Mouse (Mus musculus): ENCODE data around the gene Tnfrsf9. TPM values are rescaled to one million over a fixed set of nuclear protein-coding genes. Genes with fewer than 3 reads are reported as not detected.

Tnfrsf9 gene
- polyA plus RNA-seq, 1 experiment from 2014 or later: 0.36 TPM

DNA sequence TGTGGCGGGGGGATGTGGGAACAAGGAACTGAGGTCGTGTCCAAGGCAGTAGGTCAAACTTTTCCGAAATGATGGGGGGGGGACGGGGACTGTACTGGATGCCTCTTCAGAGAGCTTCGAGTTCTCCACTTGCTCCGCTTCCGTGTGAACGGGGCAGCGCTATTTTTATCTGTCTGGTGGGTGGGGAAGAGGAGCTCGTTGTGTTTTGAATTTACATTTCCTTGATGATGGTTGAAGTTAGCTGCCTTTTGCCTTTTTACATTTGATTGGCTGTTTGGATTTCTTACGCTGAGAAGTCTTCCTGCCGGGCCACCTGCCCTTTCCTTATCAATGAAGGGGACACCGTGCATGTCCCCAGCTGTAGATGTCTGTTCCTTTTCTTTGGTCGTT is 23.7 kb downstream of the Tnfrsf9 start:
- WGBS: 67% methylated on average over 14 of the region's 14 CpGs
- no peaks in the 10 kb centered on the region for H3K4me1 ChIP-seq (ENCODE audit: control insufficient read depth, insufficient read depth, low read depth, low read length)

DNA sequence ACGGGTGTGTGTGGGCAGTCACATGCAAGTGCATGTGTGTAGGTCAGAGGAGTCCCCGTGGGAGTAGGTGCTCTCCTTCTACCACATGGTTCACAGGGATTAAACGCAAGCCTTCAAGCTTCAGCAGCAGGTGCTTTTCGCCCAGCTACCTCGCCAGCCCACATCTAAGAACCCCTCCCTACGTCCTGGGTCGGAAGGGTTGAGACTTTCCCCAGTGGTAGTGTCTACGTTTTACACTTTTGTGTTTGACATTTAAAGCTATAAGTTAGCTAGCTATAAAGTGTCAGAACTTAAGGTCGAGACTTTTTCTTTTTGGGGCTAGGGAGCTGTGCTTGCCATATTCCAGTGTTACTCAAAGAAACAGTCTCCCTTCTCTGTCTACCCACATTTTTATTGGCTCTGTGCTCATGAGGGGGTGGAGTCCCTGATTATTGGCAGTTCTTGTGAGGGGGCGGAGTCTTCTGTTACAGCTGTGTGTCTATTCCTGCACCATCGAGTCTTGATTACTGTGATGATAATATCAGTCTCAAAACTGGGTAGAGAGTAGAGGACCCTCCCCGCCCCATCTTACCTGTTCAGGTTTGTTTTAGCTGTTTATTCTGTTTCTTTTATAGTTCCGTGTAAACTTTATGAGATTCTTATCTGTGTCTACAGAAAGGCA is 25.8 kb downstream of the Tnfrsf9 start:
- no peaks in the 10 kb centered on the region for H3K4me1 ChIP-seq (ENCODE audit: control insufficient read depth, insufficient read depth, low read depth, low read length)
- H3K4me3 ChIP-seq (ENCODE audit: low read length): no peak overlapping the region
- ATAC-seq: no peak
- no peak overlapping the region for H3K9ac ChIP-seq (ENCODE audit: low read depth, low read length)
- no peaks in the 10 kb centered on the region for H3K27me3 ChIP-seq (replicated peaks; ENCODE audit: control insufficient read depth, insufficient read depth, low read length)
- WGBS: 70% methylated on average over 13 of the region's 13 CpGs
- H3K36me3 ChIP-seq (ENCODE audit: control insufficient read depth, insufficient read depth, low read length): no peaks in the 10 kb centered on the region
- H3K4me2 ChIP-seq (ENCODE audit: low read length): no peak overlapping the region
- H3K9me3 ChIP-seq (ENCODE audit: control insufficient read depth, low read length): no peaks in the 10 kb centered on the region
- no peak overlapping the region for H3K27ac ChIP-seq (ENCODE audit: low read depth, low read length)

More for the DNA sequence above, 23.7 kb downstream of the Tnfrsf9 start:
- Histone ChIP-seq H3K36me3 (ENCODE audit: control insufficient read depth, insufficient read depth, low read length) (no peaks in the 10 kb centered on the region), H3K9ac (ENCODE audit: low read depth, low read length) (no peak overlapping the region), H3K4me3 (ENCODE audit: low read length) (no peak overlapping the region), H3K27ac (ENCODE audit: low read depth, low read length) (no peak overlapping the region), H3K4me2 (ENCODE audit: low read length) (peak overlapping the region; percentile 36), H3K9me3 (ENCODE audit: control insufficient read depth, low read length) (no peaks in the 10 kb centered on the region), H3K27me3 (replicated peaks; ENCODE audit: control insufficient read depth, insufficient read depth, low read length) (no peaks in the 10 kb centered on the region)
- no peak for ATAC-seq

DNA sequence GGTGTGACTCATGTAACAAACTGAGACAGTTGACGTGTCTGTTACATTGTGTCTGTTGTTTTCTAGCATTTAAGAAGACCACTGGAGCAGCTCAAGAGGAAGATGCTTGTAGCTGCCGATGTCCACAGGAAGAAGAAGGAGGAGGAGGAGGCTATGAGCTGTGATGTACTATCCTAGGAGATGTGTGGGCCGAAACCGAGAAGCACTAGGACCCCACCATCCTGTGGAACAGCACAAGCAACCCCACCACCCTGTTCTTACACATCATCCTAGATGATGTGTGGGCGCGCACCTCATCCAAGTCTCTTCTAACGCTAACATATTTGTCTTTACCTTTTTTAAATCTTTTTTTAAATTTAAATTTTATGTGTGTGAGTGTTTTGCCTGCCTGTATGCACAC is 30.3 kb downstream of the Tnfrsf9 start:
- ATAC-seq: no peak
- H3K36me3 ChIP-seq (ENCODE audit: control insufficient read depth, insufficient read depth, low read length): no peaks in the 10 kb centered on the region
- 94% methylated on average over 7 of the region's 7 CpGs for WGBS
- no peak overlapping the region for H3K27ac ChIP-seq (ENCODE audit: low read depth, low read length)
- H3K4me1 ChIP-seq (ENCODE audit: control insufficient read depth, insufficient read depth, low read depth, low read length): no peaks in the 10 kb centered on the region
- H3K4me3 ChIP-seq (ENCODE audit: low read length): no peak overlapping the region
- H3K9ac ChIP-seq (ENCODE audit: low read depth, low read length): no peak overlapping the region
- H3K4me2 ChIP-seq (ENCODE audit: low read length): no peak overlapping the region
- H3K27me3 ChIP-seq (replicated peaks; ENCODE audit: control insufficient read depth, insufficient read depth, low read length): no peaks in the 10 kb centered on the region
- H3K9me3 ChIP-seq (ENCODE audit: control insufficient read depth, low read length): no peaks in the 10 kb centered on the region

DNA sequence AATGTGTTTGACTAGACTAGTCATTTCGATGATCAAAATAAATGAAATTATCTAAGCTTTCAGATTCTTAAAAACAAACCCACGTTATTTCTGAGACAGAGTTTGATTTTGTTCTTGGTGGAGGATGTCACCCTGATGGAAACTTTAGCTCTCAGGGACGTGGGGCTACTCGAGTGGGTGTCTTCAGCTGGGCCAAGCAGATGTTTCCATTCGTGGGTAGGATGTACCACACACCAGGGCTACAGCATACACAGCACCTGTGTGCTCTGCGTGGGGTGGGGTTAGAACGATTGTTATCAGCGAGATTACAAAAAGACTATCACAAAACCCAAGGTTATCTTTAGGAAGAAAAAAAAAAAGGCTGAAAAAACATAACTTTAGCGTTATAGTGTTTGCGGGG is 36.6 kb downstream of the Tnfrsf9 start:
- Histone ChIP-seq H3K4me1 (ENCODE audit: control insufficient read depth, insufficient read depth, low read depth, low read length) (no peaks in the 10 kb centered on the region), H3K9me3 (ENCODE audit: control insufficient read depth, low read length) (no peaks in the 10 kb centered on the region), H3K27me3 (replicated peaks; ENCODE audit: control insufficient read depth, insufficient read depth, low read length) (no peaks in the 10 kb centered on the region), H3K36me3 (ENCODE audit: control insufficient read depth, insufficient read depth, low read length) (no peaks in the 10 kb centered on the region), H3K9ac (ENCODE audit: low read depth, low read length) (no peak overlapping the region), H3K27ac (ENCODE audit: low read depth, low read length) (no peak overlapping the region), H3K4me3 (ENCODE audit: low read length) (no peak overlapping the region), H3K4me2 (ENCODE audit: low read length) (no peak overlapping the region)
- ATAC-seq: no peak
- WGBS: 89% methylated on average over 10 of the region's 10 CpGs

DNA sequence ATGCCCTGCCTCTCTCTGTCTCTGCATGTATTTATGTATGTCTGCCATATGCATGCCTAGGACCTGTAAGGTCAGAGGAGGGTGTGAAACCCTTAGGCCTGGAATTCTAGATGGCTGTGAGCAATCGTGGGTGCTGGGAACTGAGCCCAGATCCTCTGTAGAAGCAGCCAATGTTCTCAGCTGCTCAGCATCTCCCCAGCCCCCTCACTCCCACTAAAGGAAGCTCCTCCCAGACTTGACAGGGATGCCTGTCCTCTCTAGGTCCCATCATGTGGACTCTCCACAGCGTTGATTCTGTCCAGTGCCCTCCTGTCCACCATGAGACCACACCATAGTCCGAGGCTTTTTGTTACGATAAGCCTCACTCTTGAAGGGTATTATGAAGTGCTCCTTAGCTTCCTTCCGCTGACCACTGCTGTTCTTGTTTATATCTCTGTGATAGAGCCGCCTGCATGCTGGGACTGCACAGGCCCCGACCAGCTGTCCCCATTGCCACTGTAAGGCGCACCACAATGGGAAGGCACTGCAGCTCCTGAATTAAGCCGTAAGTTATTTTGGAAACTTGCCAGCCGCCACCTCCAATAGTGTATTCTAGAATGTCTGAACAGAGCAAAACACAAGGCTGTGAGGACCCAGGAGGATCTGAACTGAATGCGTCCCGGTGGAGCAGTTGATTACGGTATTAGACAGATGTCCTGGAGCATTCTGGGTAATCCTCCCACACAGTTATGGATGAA is 42.2 kb downstream of the Tnfrsf9 start:
- Histone ChIP-seq H3K4me2 (ENCODE audit: low read length) (no peak overlapping the region), H3K27ac (ENCODE audit: low read depth, low read length) (peak overlapping the region; percentile 19; the same call in 1 of the 2 replicates), H3K9me3 (ENCODE audit: control insufficient read depth, low read length) (no peaks in the 10 kb centered on the region), H3K4me1 (ENCODE audit: control insufficient read depth, insufficient read depth, low read depth, low read length) (peaks cover 6% of the 10 kb centered on the region), H3K36me3 (ENCODE audit: control insufficient read depth, insufficient read depth, low read length) (no peaks in the 10 kb centered on the region), H3K9ac (ENCODE audit: low read depth, low read length) (no peak overlapping the region), H3K27me3 (replicated peaks; ENCODE audit: control insufficient read depth, insufficient read depth, low read length) (no peaks in the 10 kb centered on the region), H3K4me3 (ENCODE audit: low read length) (no peak overlapping the region)
- 42% methylated on average over 13 of the region's 13 CpGs for WGBS
- ATAC-seq: peak; percentile 77

DNA sequence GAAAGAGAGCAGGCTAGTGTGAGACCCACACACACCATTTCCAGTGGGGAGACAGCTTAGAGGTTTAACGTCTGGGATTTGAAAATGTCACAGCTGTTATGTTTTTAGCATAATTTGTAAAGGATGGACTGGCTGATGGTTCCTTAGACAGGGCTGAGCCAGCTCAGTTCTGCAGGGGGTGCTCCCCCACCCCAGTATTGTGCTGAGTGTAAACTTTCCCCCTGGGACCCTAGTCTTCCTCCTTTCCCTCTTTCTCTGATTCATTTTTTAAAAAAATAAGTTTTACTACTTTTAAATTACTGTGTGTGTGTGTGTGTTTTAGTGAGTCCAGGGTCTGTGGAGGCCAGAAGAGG is 42.7 kb downstream of the Tnfrsf9 start:
- no peak; the same call in 1 of the 2 replicates for ATAC-seq
- 32% methylated on average over 1 of the region's 1 CpGs for WGBS
- Histone ChIP-seq H3K27me3 (replicated peaks; ENCODE audit: control insufficient read depth, insufficient read depth, low read length) (no peaks in the 10 kb centered on the region), H3K4me3 (ENCODE audit: low read length) (no peak overlapping the region), H3K4me1 (ENCODE audit: control insufficient read depth, insufficient read depth, low read depth, low read length) (peaks cover 6% of the 10 kb centered on the region), H3K4me2 (ENCODE audit: low read length) (no peak overlapping the region), H3K27ac (ENCODE audit: low read depth, low read length) (no peak overlapping the region), H3K9ac (ENCODE audit: low read depth, low read length) (no peak overlapping the region), H3K36me3 (ENCODE audit: control insufficient read depth, insufficient read depth, low read length) (no peaks in the 10 kb centered on the region), H3K9me3 (ENCODE audit: control insufficient read depth, low read length) (no peaks in the 10 kb centered on the region)

DNA sequence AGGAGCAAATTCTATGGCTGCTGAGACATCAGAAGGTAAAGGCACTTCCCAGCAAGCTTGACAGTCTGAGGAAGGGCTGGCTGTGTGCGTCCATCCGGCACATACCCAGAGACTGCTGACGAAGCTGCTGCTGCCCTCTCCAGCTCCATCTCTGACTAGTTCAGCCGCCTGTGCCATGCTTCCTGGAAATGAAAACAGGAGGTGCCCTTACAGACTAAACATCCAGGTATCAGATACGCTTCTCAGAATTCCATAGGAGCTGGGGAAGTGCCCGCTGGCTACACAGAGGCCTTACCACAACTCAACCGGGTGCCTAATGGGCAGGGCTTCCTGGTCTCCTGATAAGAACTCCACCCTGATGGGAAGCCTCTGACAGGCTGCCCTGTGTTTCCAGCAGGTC is 44.2 kb downstream of the Tnfrsf9 start:
- Histone ChIP-seq H3K27ac (ENCODE audit: low read depth, low read length) (no peak overlapping the region), H3K27me3 (replicated peaks; ENCODE audit: control insufficient read depth, insufficient read depth, low read length) (no peaks in the 10 kb centered on the region), H3K4me3 (ENCODE audit: low read length) (no peak overlapping the region), H3K9ac (ENCODE audit: low read depth, low read length) (no peak overlapping the region), H3K4me1 (ENCODE audit: control insufficient read depth, insufficient read depth, low read depth, low read length) (peaks cover 6% of the 10 kb centered on the region), H3K9me3 (ENCODE audit: control insufficient read depth, low read length) (no peaks in the 10 kb centered on the region), H3K36me3 (ENCODE audit: control insufficient read depth, insufficient read depth, low read length) (no peaks in the 10 kb centered on the region), H3K4me2 (ENCODE audit: low read length) (no peak overlapping the region)
- no peak for ATAC-seq
- 76% methylated on average over 7 of the region's 7 CpGs for WGBS

DNA sequence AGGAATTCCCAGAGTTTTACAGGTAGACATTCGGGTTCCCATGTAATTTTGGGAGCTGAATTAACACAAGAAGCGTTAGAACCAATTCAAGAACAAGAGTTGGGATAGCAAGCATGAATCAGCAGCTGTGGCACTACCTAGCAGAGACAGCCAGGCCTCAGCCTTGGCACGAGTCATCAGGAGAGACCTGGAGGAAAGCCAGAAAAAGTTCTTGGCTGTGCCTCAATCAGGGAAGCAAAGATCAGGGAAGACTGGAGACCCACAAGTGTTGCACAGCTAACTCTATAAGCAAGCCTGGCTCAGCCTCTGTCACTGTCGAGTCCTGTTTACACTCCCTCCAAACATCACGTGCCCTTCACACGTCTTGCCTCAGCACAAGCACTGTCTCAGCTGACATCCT is 47.9 kb downstream of the Tnfrsf9 start:
- peaks cover 3% of the 10 kb centered on the region; the same call in 1 of the 2 replicates for H3K4me1 ChIP-seq (ENCODE audit: control insufficient read depth, insufficient read depth, low read depth, low read length)
- no peaks in the 10 kb centered on the region for H3K27me3 ChIP-seq (replicated peaks; ENCODE audit: control insufficient read depth, insufficient read depth, low read length)
- no peak overlapping the region for H3K27ac ChIP-seq (ENCODE audit: low read depth, low read length)
- WGBS: 67% methylated on average over 6 of the region's 6 CpGs
- ATAC-seq: no peak
- H3K4me3 ChIP-seq (ENCODE audit: low read length): no peak overlapping the region
- H3K9ac ChIP-seq (ENCODE audit: low read depth, low read length): no peak overlapping the region
- H3K36me3 ChIP-seq (ENCODE audit: control insufficient read depth, insufficient read depth, low read length): no peaks in the 10 kb centered on the region
- H3K9me3 ChIP-seq (ENCODE audit: control insufficient read depth, low read length): no peaks in the 10 kb centered on the region
- H3K4me2 ChIP-seq (ENCODE audit: low read length): no peak overlapping the region

DNA sequence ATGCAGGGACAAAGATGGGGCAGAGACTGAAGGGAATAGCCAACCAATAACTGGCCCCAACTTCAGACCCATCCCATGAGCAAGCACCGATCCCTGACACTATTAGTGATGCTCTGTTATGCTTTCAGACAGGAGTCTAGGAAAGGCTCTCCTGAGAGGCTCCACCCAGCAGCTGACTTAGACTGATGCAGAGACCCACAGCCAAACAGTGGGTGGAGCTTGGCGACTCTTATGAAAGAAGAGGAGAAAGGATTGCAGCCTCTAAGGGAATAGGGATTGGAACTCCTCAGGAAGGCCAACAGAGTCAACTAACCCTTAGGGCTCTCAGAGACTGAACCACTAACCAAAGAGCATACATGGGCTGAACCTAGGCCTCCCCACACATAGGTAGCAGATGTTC is 49.3 kb downstream of the Tnfrsf9 start:
- no peaks in the 10 kb centered on the region for H3K9me3 ChIP-seq (ENCODE audit: control insufficient read depth, low read length)
- 75% methylated on average over 2 of the region's 2 CpGs for WGBS
- no peak overlapping the region for H3K4me2 ChIP-seq (ENCODE audit: low read length)
- H3K4me1 ChIP-seq (ENCODE audit: control insufficient read depth, insufficient read depth, low read depth, low read length): peaks cover 3% of the 10 kb centered on the region; the same call in 1 of the 2 replicates
- no peak overlapping the region for H3K9ac ChIP-seq (ENCODE audit: low read depth, low read length)
- no peaks in the 10 kb centered on the region for H3K36me3 ChIP-seq (ENCODE audit: control insufficient read depth, insufficient read depth, low read length)
- ATAC-seq: no peak
- no peak overlapping the region for H3K27ac ChIP-seq (ENCODE audit: low read depth, low read length)
- H3K4me3 ChIP-seq (ENCODE audit: low read length): no peak overlapping the region
- no peaks in the 10 kb centered on the region for H3K27me3 ChIP-seq (replicated peaks; ENCODE audit: control insufficient read depth, insufficient read depth, low read length)

Data from hindbrain, embryonic 16.5 days (tissue).